Mouse (Mus musculus) E14TG2a.4 (cell line): Measurements from ENCODE around the gene Olfm4.

Source experiments
- H3K27me3 ChIP-seq: 2 replicates; pipeline ENCODE4 v1.6.1; 2014; ENCODE audit warnings: low read length, control low read depth; ENCODE audit not compliant: insufficient read depth
- H3K36me3 ChIP-seq: 2 replicates; pipeline ENCODE4 v1.6.1; 2014; ENCODE audit warnings: low read length, control low read depth; ENCODE audit not compliant: insufficient read depth
- H3K4me1 ChIP-seq: replicated peaks from 2 replicates; pipeline ENCODE4 v1.6.1; 2014; ENCODE audit warnings: low read depth, low read length, control low read depth
- H3K4me3 ChIP-seq: replicated peaks from 2 replicates; pipeline ENCODE4 v1.5.1; 2014; ENCODE audit warnings: mild to moderate bottlenecking, low read length
- H3K9me3 ChIP-seq: 2 replicates; pipeline ENCODE4 v1.6.1; 2014; ENCODE audit warnings: low read length, control low read depth
- CTCF ChIP-seq: conservative IDR thresholded peaks from 2 replicates; pipeline ENCODE4 v1.5.1; 2014; ENCODE audit warnings: low read length
- NANOG ChIP-seq: IDR thresholded peaks from 2 replicates; pipeline ENCODE4 v1.6.1; 2014; ENCODE audit warnings: borderline replicate concordance, low read length, mixed read lengths
- POU5F1 ChIP-seq: IDR thresholded peaks from 2 replicates; pipeline ENCODE4 v1.6.1; 2014; ENCODE audit warnings: low read length, borderline replicate concordance

The Olfm4 gene

DNA sequence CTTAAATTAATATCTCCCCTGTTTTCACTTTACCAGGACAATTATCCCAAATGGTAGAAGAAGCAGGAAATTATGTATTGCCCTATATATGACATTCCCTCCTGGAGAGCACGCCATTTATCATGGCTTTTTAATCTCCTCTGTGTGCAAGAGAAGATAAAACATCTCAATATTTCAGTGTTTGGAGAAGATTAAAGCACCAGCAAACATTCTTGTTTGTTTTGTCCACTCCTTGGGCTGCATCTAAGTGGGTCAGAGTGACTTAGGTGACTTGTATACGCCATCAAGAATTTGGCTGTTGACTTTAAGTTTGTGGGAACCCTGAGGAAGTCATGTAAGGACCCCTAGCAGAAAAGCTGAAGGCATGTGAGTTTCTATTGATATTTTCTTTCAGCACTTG is at the start of gene Olfm4:
Gene Olfm4 (plus strand): TSS at position 301 of the 400 bp plus-strand sequence.
- Histone ChIP-seq H3K36me3 (no peaks in the 10 kb centered on the region), H3K27me3 (no peaks in the 10 kb centered on the region), H3K4me3 (no peak within 1 kb of the TSS)

DNA sequence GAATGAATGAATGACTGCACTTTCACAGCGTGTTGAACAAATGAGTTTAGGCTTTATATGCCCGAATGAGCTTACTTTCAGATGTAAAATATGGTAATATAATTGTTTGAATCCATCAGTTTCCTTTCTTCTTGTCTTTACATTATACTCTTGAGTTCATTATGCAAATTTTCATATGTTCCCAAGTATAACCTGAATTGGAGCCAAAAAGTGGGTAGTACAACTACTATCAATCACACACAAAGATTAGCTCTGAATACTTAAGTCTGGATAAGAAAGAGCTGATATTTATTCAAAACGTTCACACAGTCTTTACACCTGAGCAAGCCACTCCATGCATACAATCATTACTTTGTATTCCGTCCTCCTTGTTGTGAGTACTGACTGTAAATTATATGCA is 49.5 kb upstream of the Olfm4 start:
- Histone ChIP-seq H3K9me3 (no peaks in the 10 kb centered on the region), H3K4me3 (no peak overlapping the region), H3K4me1 (no peaks in the 10 kb centered on the region), H3K27me3 (no peaks in the 10 kb centered on the region), H3K36me3 (no peaks in the 10 kb centered on the region)
- TF ChIP-seq NANOG (no peak), CTCF (no peak), POU5F1 (no peak)

More for the DNA sequence above, at the start of gene Olfm4:
- no peaks in the 10 kb centered on the region for H3K9me3 ChIP-seq
- no peak for TF ChIP-seq NANOG
- no peak for TF ChIP-seq POU5F1
- no peak for TF ChIP-seq CTCF
- no peaks in the 10 kb centered on the region for H3K4me1 ChIP-seq

DNA sequence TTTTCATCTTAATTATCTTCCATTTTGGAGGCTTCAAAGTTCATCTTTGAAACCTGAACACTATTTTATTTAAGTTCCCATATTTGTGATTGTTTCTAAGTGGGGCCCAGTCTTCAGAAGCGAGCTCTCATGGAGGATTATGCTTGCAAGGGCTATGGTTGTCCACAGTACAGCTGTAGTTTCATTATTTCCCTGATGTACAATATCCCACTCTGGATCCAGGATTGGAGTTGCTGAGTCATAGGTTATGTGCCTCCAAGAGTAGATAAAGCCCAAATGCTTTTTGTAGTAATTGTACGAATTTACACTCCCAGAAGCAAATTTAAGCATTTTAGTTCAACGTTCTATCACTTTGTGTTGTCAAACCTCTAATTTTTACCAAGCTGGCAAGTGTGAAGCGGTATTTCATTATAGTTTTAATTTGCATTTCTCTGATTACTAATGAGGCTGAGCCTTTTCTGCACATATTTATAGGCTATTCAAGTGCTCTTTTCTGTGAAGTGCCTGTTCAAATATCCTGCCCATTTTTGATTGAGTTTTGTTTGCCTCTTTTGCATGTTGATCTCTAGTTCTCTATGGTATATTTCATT is 46.9 kb upstream of the Olfm4 start:
- Histone ChIP-seq H3K4me1 (no peaks in the 10 kb centered on the region), H3K4me3 (no peak overlapping the region), H3K9me3 (no peaks in the 10 kb centered on the region), H3K36me3 (no peaks in the 10 kb centered on the region), H3K27me3 (no peaks in the 10 kb centered on the region)
- TF ChIP-seq NANOG (no peak), POU5F1 (no peak), CTCF (no peak)

DNA sequence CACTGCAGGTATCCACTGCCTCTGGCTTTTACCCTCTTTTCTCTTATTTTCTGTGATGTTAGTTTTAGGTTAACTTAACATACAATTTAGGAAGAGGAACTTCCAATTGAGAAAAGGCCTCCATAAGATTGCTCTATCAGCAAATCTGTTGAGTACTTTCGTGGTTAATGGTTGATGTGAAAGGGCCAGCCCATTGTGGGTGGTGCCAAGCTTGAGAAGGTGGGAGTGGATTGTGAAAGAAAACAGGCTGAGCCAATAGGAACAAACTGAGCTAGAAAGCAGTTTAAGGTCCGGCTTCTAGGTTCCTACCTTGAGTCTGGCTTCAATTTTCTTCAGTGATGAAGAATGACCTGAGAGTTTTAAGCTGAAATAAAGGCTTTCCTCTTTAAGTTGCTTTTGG is 38.0 kb upstream of the Olfm4 start:
- Histone ChIP-seq H3K9me3 (no peaks in the 10 kb centered on the region), H3K36me3 (no peaks in the 10 kb centered on the region), H3K4me1 (no peaks in the 10 kb centered on the region), H3K27me3 (no peaks in the 10 kb centered on the region), H3K4me3 (no peak overlapping the region)
- TF ChIP-seq NANOG = no peak
- TF ChIP-seq CTCF = no peak
- no peak for TF ChIP-seq POU5F1

DNA sequence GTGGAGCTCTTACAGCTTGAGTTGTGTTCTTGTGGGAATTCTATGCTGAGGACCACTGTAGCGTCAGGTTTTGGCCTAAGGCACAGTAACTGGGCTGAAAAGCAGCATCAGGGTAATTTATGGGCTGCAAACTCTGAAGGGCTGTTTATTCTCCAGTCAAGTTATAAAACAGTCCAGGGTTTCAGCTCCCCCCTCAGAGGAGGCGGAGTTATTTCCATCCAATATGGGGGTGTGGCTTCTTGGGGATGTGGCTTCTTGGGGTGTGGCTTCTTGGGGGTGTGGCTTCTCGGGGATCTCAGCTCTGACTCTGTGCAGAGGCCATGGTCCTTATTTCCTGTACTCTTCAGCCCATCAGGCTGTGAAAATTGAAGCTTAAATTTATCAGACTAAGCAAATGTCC is 28.2 kb upstream of the Olfm4 start:
- Histone ChIP-seq H3K4me1 (no peaks in the 10 kb centered on the region), H3K4me3 (no peak overlapping the region), H3K27me3 (no peaks in the 10 kb centered on the region), H3K9me3 (no peaks in the 10 kb centered on the region), H3K36me3 (no peaks in the 10 kb centered on the region)
- TF ChIP-seq NANOG (no peak), CTCF (no peak), POU5F1 (no peak)

DNA sequence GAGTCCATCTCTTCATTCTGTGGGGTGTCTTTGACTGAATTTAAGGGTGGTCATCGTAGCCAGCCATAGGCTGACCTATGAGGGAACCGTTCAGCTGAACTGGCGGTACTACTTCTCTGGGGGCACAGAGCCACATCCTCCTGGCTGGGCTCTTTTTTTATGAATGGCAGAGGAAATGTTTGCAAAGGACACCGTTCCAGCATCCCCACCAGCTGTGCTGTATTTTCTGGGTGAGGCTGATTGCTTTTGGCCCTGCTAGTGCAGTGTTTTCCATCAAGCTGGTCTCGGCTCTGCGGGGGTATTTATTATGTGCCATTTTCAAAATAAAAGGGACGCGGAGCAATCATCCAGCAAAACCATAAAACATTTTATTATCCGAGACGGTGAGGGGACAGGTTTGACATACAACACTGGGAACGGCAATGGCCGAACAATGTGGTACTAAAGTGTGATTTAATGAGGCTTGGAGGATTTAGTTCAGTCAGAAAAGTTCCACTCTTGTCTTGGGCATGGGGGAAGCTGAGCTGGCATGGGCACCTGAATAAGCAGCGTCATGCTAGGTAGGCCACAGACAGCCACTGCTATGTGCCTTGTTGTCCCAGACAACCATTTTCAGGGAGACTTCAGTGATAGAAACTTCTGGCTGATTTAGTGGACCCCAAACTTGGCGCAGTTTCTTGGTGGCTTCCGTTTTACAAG is 25.9 kb upstream of the Olfm4 start:
- Histone ChIP-seq H3K27me3 (no peaks in the 10 kb centered on the region), H3K36me3 (no peaks in the 10 kb centered on the region), H3K4me3 (no peak overlapping the region), H3K4me1 (no peaks in the 10 kb centered on the region), H3K9me3 (no peaks in the 10 kb centered on the region)
- TF ChIP-seq NANOG = no peak
- TF ChIP-seq CTCF = no peak
- TF ChIP-seq POU5F1 = no peak

DNA sequence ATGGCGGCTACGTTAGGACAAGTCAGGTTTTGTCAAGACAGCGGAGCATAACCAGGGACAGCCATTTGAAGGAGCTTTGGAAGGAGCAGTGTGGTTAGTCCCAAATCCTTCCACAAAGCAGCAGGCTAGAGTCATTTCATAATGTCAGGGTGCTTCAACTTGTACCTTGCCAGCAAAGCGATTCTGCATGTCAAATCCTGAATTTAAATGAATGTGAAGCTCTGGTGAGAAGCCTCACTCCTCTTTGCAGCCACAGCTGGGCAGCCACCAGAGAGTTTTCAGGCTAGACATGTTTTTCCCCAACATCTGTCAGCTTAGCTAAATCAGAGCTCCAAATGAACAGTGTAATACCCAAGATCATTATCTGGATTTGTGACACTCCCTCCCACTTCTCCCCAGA is 22.7 kb upstream of the Olfm4 start:
- no peaks in the 10 kb centered on the region for H3K4me1 ChIP-seq
- H3K9me3 ChIP-seq = no peaks in the 10 kb centered on the region
- TF ChIP-seq CTCF (no peak), NANOG (no peak), POU5F1 (no peak)
- H3K4me3 ChIP-seq = no peak overlapping the region
- no peaks in the 10 kb centered on the region for H3K36me3 ChIP-seq
- H3K27me3 ChIP-seq = no peaks in the 10 kb centered on the region

DNA sequence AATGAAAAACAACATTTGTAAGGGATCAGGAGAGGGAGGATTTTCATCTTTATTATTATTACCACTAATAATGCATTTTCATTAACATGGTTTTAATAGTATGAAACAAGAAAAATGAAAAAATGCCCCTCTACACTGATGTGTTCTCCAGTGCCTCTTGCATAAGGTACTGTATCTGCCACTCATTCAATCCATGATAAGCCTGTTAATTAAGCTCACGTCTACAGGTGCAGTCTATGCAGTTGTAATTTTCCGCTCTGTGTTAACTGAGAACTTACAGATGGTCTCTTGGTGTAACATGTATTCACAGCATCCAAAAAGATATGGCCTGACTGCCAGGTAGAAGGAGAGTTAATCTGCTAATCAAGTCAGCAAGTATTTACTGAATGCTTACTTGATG is 22.3 kb upstream of the Olfm4 start:
- no peaks in the 10 kb centered on the region for H3K9me3 ChIP-seq
- H3K27me3 ChIP-seq = no peaks in the 10 kb centered on the region
- H3K4me1 ChIP-seq = no peaks in the 10 kb centered on the region
- no peaks in the 10 kb centered on the region for H3K36me3 ChIP-seq
- no peak overlapping the region for H3K4me3 ChIP-seq
- no peak for TF ChIP-seq POU5F1
- no peak for TF ChIP-seq CTCF
- no peak for TF ChIP-seq NANOG

DNA sequence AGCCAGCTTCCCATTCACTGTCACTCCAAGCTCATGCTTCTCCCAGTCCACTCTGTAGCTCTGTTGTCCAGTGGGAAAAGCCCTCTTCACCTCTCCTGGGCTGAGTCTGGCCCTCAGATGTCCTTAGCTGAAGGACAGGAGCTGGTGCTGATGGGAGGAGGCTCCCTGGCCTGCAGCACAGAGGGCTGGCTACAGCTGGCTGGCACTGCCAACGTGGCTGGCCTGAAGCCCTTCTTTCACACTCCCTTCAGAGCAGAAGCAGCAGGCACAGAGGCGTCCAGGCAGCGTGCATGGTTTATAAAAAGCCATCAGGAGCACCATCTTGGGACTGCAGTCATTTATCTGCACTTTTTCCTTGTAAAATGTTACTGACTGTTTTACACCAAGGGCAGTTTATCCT is 13.7 kb upstream of the Olfm4 start:
- Histone ChIP-seq H3K36me3 (no peaks in the 10 kb centered on the region), H3K4me1 (no peaks in the 10 kb centered on the region), H3K9me3 (0 out of 2 replicates have a peak, but pooled peaks cover 5% of the 10 kb centered on the region), H3K4me3 (no peak overlapping the region), H3K27me3 (no peaks in the 10 kb centered on the region)
- no peak for TF ChIP-seq CTCF
- no peak for TF ChIP-seq NANOG
- TF ChIP-seq POU5F1 = no peak
